Mouse (Mus musculus): ENCODE data around the gene Dcaf7.

DNA sequence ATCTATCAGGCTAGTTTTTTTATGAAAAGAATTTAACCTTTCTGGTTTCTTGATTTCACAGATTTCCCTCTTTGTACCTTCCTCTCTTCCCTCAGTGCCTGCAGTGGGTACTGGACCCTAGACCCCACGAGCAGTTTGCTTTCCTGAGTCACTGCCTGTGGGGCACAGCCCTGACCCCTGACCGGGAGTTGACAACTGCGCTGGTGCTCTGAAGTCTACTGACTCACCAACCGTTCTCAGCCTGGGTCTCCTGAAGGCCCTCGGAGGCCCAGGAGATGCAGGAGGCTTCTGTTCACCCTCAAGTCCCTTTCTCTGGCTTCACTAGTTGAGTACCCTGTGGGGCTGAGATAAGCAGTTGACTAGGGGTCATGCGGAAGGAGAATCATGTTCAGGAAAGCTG, 18.7 kb downstream of the Dcaf7 start:
- TF ChIP-seq POLR2A (IDR thresholded peaks at IDR 0.05; ENCODE audit: extremely low read depth, insufficient read depth, low read length) (no peak), CTCF (IDR thresholded peaks at IDR 0.05; ENCODE audit: extremely low read depth, insufficient read depth, low read length) (no peak)

Measured in cortical plate, adult 2 months (tissue).